Mouse (Mus musculus): Measurements from ENCODE around the gene Tmem114. TPM values are rescaled to one million over a fixed set of nuclear protein-coding genes. Genes with fewer than 3 reads are reported as not detected.

The Tmem114 gene
- total and polyA plus RNA-seq, 2 experiments from 2014 or later: 0.60 to 1.6 TPM

DNA sequence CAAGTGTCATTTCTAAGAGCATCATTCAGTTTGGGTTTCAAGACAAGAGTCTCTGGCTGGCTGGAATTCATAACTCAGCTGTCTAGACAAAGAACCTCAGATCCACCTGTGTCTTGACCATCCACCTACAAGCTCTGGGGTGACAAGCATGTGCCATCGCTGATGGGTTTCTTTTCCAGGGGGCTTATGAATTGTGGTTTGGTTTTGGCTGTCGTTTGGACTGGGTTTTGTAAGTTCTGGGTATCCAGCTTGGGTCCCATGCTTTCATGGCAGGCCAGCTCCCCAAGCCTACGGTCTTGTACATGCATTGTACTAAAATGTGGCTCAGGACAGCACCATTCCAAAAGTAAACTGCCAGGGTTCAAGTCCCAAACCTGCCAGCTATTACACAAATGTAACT is 6.8 kb downstream of the Tmem114 start:
- H3K4me2 ChIP-seq (ENCODE audit: low read depth, low read length, poor library complexity, severe bottlenecking): no peak overlapping the region
- TF ChIP-seq CTCF (IDR thresholded peaks at IDR 0.05): no peak
- WGBS: 84% methylated on average over 3 of the region's 3 CpGs
- no peaks in the 10 kb centered on the region for H3K9me3 ChIP-seq (ENCODE audit: low read length)
- no peak overlapping the region for H3K27ac ChIP-seq (ENCODE audit: low read depth, low read length)
- DNase-seq (ENCODE audit: low spot score) (no peak), ATAC-seq (ENCODE audit: low FRiP score) (no peak)
- H3K36me3 ChIP-seq (ENCODE audit: insufficient read depth, low read length): no peaks in the 10 kb centered on the region
- H3K9ac ChIP-seq (replicated peaks; ENCODE audit: low read length, poor library complexity, severe bottlenecking): no peak overlapping the region
- peaks cover 3% of the 10 kb centered on the region; the same call in 1 of the 2 replicates for H3K27me3 ChIP-seq (ENCODE audit: insufficient read depth, low read length)
- no peaks in the 10 kb centered on the region for H3K4me1 ChIP-seq (ENCODE audit: insufficient read depth, low read length)
- H3K4me3 ChIP-seq (ENCODE audit: low read depth, low read length): no peak overlapping the region

DNA sequence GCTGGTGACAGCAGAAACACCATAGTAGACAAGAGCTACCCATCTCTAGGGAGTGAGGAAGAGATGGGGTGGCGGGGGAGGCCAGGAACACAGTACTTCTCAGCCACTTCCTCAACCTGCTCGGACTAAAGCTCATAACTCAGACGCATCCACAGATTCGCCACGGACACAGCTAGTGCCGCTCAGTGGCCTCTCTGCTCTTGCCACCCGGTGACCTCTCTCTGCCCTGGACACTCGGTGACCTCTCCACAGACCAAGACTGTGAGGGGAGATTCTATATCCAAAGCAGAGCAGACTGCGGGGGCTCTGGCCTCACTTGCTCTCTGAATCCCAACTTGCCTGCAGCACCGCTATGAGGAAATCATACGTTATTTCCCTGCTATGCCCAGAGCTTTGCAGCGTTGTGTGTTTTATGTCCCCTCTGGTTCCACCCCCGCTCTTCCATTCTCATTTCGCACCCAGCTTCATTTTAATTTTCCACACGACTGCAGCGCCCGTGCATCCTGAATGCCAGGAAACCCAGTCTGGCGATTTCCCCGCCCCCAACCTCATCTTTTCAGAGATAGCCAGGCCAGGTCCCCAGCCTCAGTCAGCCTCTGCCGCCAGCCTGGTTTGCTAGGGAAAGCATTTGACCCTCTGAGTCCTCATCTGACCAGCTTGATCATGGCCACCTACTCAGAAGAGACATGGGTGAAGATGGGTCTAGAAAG is 7.8 kb downstream of the Tmem114 start:
- no peak overlapping the region for H3K4me3 ChIP-seq (ENCODE audit: low read depth, low read length)
- no peaks in the 10 kb centered on the region for H3K27me3 ChIP-seq (ENCODE audit: insufficient read depth, low read length)
- no peaks in the 10 kb centered on the region for H3K36me3 ChIP-seq (ENCODE audit: insufficient read depth, low read length)
- WGBS: 57% methylated on average over 20 of the region's 20 CpGs
- H3K4me1 ChIP-seq (ENCODE audit: insufficient read depth, low read length): no peaks in the 10 kb centered on the region
- no peaks in the 10 kb centered on the region for H3K9me3 ChIP-seq (ENCODE audit: low read length)
- H3K9ac ChIP-seq (replicated peaks; ENCODE audit: low read length, poor library complexity, severe bottlenecking): 0 out of 2 replicates have a peak overlapping the region, but pooled peaks have one; percentile 24
- no peak for ATAC-seq (ENCODE audit: low FRiP score)
- no peak overlapping the region for H3K4me2 ChIP-seq (ENCODE audit: low read depth, low read length, poor library complexity, severe bottlenecking)
- no peak for TF ChIP-seq CTCF (IDR thresholded peaks at IDR 0.05)
- peak; percentile 28 for DNase-seq (ENCODE audit: low spot score)
- H3K27ac ChIP-seq (ENCODE audit: low read depth, low read length): no peak overlapping the region

DNA sequence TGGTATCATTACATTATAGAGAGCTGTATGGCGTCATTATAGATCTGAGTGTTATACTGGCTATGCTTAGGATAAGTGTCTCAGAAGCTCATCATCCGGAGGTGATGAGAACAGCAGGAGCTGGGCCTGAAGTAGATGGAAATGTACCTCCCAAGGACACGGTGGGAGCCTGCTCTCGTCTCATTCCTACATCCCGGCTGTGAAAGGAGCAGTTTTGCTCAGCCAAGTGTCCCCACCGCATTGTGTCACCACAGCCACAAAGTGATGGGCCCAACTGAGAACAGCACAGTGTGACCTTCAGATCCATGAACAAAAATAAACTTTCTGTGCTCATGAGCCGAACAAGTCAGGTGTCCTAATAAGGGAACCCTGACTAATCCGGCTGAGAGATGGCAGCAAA is 8.9 kb downstream of the Tmem114 start:
- no peak overlapping the region for H3K9ac ChIP-seq (replicated peaks; ENCODE audit: low read length, poor library complexity, severe bottlenecking)
- H3K4me2 ChIP-seq (ENCODE audit: low read depth, low read length, poor library complexity, severe bottlenecking): no peak overlapping the region
- H3K36me3 ChIP-seq (ENCODE audit: insufficient read depth, low read length): no peaks in the 10 kb centered on the region
- no peaks in the 10 kb centered on the region for H3K9me3 ChIP-seq (ENCODE audit: low read length)
- no peak for ATAC-seq (ENCODE audit: low FRiP score)
- 82% methylated on average over 8 of the region's 8 CpGs for WGBS
- no peaks in the 10 kb centered on the region for H3K4me1 ChIP-seq (ENCODE audit: insufficient read depth, low read length)
- no peak overlapping the region for H3K4me3 ChIP-seq (ENCODE audit: low read depth, low read length)
- H3K27me3 ChIP-seq (ENCODE audit: insufficient read depth, low read length): 0 out of 2 replicates have a peak, but pooled peaks cover 7% of the 10 kb centered on the region
- no peak for TF ChIP-seq CTCF (IDR thresholded peaks at IDR 0.05)
- no peak overlapping the region for H3K27ac ChIP-seq (ENCODE audit: low read depth, low read length)
- DNase-seq (ENCODE audit: low spot score): no peak

DNA sequence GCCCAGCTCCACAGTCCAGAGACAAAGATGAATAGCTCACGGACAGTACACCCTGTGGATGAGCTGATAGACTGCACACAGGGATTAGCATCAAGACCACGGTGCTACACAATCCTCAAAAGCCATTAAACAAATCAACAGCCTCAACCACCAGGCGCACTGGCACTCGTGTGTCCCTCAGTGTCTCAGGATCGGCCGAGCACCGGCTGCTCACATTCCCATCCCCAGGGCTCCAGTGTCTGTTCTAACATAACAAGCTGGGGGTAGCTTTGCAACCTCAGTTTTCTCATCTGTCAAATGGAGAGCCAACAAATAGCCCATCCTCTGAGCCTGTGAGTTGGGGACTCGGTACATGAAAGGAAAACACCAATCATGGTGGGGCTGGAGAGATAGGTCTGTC is 11.5 kb downstream of the Tmem114 start:
- no peak for TF ChIP-seq CTCF (IDR thresholded peaks at IDR 0.05)
- no peak for ATAC-seq (ENCODE audit: low FRiP score)
- Histone ChIP-seq H3K27me3 (ENCODE audit: insufficient read depth, low read length) (0 out of 2 replicates have a peak, but pooled peaks cover 7% of the 10 kb centered on the region), H3K4me1 (ENCODE audit: insufficient read depth, low read length) (no peaks in the 10 kb centered on the region), H3K4me2 (ENCODE audit: low read depth, low read length, poor library complexity, severe bottlenecking) (no peak overlapping the region), H3K27ac (ENCODE audit: low read depth, low read length) (no peak overlapping the region), H3K9ac (replicated peaks; ENCODE audit: low read length, poor library complexity, severe bottlenecking) (no peak overlapping the region), H3K4me3 (ENCODE audit: low read depth, low read length) (no peak overlapping the region), H3K36me3 (ENCODE audit: insufficient read depth, low read length) (no peaks in the 10 kb centered on the region), H3K9me3 (ENCODE audit: low read length) (no peaks in the 10 kb centered on the region)
- WGBS: 64% methylated on average over 8 of the region's 8 CpGs
- no peak for DNase-seq (ENCODE audit: low spot score)

DNA sequence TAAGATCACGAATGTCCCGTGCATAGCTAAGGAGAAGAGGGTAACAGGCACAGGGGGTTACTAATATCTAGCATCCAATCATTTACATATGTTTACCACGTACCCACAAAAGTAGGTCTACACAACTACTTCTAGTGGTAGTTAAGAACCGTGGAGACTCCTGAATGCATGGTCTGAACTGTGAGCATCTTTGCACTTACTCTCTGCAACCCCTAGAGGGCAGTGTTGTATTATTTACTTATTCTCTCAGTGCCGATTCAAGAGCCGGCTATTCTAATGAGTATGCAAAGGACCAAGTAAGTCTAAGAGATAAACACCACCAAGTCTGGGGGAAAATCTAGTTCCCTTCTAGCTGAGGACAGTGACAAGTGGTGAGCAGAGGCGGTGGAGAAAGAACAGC is 12.7 kb downstream of the Tmem114 start:
- ATAC-seq (ENCODE audit: low FRiP score): no peak; the same call in 1 of the 2 replicates
- DNase-seq (ENCODE audit: low spot score): peak; percentile 91

DNA sequence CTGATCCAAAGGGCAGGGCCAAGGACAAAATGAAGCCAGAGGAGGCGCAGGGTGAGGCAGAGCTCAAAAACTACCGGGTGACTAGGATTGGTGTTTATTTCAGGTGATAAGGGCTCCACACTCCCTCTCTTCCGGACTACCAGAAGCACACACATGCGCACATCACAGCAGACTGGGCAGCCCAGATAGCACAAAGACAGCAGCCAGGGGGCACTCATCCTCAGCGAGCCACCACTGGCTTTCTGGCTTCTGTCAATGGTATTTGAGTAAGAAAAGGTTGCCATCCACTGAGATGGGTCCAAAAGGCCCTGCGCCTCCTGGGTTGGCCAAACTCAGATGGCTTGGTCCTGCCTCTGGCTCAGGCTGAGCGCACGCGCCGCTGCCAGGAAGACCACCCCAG is 15.7 kb downstream of the Tmem114 start:
- TF ChIP-seq CTCF (IDR thresholded peaks at IDR 0.05): peak; percentile 68
- no peak overlapping the region for H3K4me2 ChIP-seq (ENCODE audit: low read depth, low read length, poor library complexity, severe bottlenecking)
- WGBS: 26% methylated on average over 10 of the region's 10 CpGs
- DNase-seq (ENCODE audit: low spot score): peak; percentile 27
- H3K4me1 ChIP-seq (ENCODE audit: insufficient read depth, low read length): no peaks in the 10 kb centered on the region
- H3K27me3 ChIP-seq (ENCODE audit: insufficient read depth, low read length): 0 out of 2 replicates have a peak, but pooled peaks cover 7% of the 10 kb centered on the region
- no peaks in the 10 kb centered on the region for H3K36me3 ChIP-seq (ENCODE audit: insufficient read depth, low read length)
- H3K27ac ChIP-seq (ENCODE audit: low read depth, low read length): no peak overlapping the region
- no peaks in the 10 kb centered on the region for H3K9me3 ChIP-seq (ENCODE audit: low read length)
- ATAC-seq (ENCODE audit: low FRiP score): no peak
- no peak overlapping the region for H3K4me3 ChIP-seq (ENCODE audit: low read depth, low read length)
- no peak overlapping the region for H3K9ac ChIP-seq (replicated peaks; ENCODE audit: low read length, poor library complexity, severe bottlenecking)

More for the DNA sequence above, 12.7 kb downstream of the Tmem114 start:
- peak; percentile 93 for TF ChIP-seq CTCF (IDR thresholded peaks at IDR 0.05)
- WGBS: 9% methylated on average over 7 of the region's 7 CpGs
- H3K4me1 ChIP-seq (ENCODE audit: insufficient read depth, low read length): no peaks in the 10 kb centered on the region
- H3K36me3 ChIP-seq (ENCODE audit: insufficient read depth, low read length): no peaks in the 10 kb centered on the region
- no peak overlapping the region for H3K27ac ChIP-seq (ENCODE audit: low read depth, low read length)
- H3K4me2 ChIP-seq (ENCODE audit: low read depth, low read length, poor library complexity, severe bottlenecking): no peak overlapping the region
- 0 out of 2 replicates have a peak, but pooled peaks cover 7% of the 10 kb centered on the region for H3K27me3 ChIP-seq (ENCODE audit: insufficient read depth, low read length)
- no peak overlapping the region for H3K9ac ChIP-seq (replicated peaks; ENCODE audit: low read length, poor library complexity, severe bottlenecking)
- H3K9me3 ChIP-seq (ENCODE audit: low read length): no peaks in the 10 kb centered on the region
- no peak overlapping the region for H3K4me3 ChIP-seq (ENCODE audit: low read depth, low read length)
